Mouse (Mus musculus): ENCODE results near the gene Crip3. TPM values are rescaled to one million over a fixed set of nuclear protein-coding genes. Genes with fewer than 3 reads are reported as not detected.

The Crip3 gene
- total and polyA plus RNA-seq, 3 experiments = not detected

GRCm38 (mm10) chr17:46461347-46461746, 32.6 kb downstream of the Crip3 start:
- Histone ChIP-seq H3K27me3 (ENCODE audit: control insufficient read depth in 1 of 2, insufficient read depth in 2 of 2, low read length in 2 of 2) (peaks cover 0 to 4% of the 10 kb centered on the region in 2 experiments; a peak in 1 of 4 replicates), H3K79me2 (ENCODE audit: control insufficient read depth, insufficient read depth, low read length, poor library complexity) (no peaks in the 10 kb centered on the region), H3K4me3 (ENCODE audit: control insufficient read depth in 1 of 2, insufficient read depth in 1 of 2, low read depth in 2 of 2, low read length in 2 of 2) (no peak overlapping the region), H3K4me1 (ENCODE audit: control insufficient read depth in 1 of 2, insufficient read depth in 2 of 2, low read length in 2 of 2) (no peaks in the 10 kb centered on the region), H3K9me3 (replicated peaks; ENCODE audit: insufficient read depth, low read length) (no peaks in the 10 kb centered on the region), H3K36me3 (ENCODE audit: control insufficient read depth in 1 of 2, insufficient read depth in 2 of 2, low read length in 2 of 2) (no peaks in the 10 kb centered on the region), H3K27ac (ENCODE audit: control insufficient read depth, low read depth, low read length) (no peak overlapping the region), H3K9ac (ENCODE audit: control insufficient read depth, low read depth, low read length, poor library complexity, severe bottlenecking) (no peak overlapping the region)
- no peak for TF ChIP-seq MYC (IDR thresholded peaks at IDR 0.05; ENCODE audit: low read depth, low read length)
- no peak for TF ChIP-seq GABPA (IDR thresholded peaks at IDR 0.05; ENCODE audit: low read depth, low read length)
- TF ChIP-seq POLR2A (IDR thresholded peaks at IDR 0.05; ENCODE audit: control insufficient read depth in 1 of 2, insufficient read depth in 1 of 2, low read depth in 1 of 2, low read length in 2 of 2, poor library complexity in 1 of 2) = no peak
- no peak for TF ChIP-seq USF1 (IDR thresholded peaks at IDR 0.05; ENCODE audit: low read depth, low read length)
- TF ChIP-seq MAX (IDR thresholded peaks at IDR 0.05; ENCODE audit: low read length) = no peak
- TF ChIP-seq BHLHE40 (IDR thresholded peaks at IDR 0.05; ENCODE audit: borderline replicate concordance, low read depth, low read length) = no peak
- TF ChIP-seq ZKSCAN1 (IDR thresholded peaks at IDR 0.05; ENCODE audit: low read depth, low read length) = no peak
- no peak for DNase-seq (ENCODE audit: low read depth, low spot score)

GRCm38 (mm10) chr17:46462226-46462625, 33.5 kb downstream of the Crip3 start:
- TF ChIP-seq ZC3H11A (IDR thresholded peaks at IDR 0.05; ENCODE audit: low read depth, low read length) (no peak), MAFK (IDR thresholded peaks at IDR 0.05; ENCODE audit: borderline replicate concordance, low read depth, low read length) (no peak), NRF1 (IDR thresholded peaks at IDR 0.05; ENCODE audit: insufficient read depth, low read depth, low read length, poor library complexity, severe bottlenecking) (no peak), UBTF (IDR thresholded peaks at IDR 0.05; ENCODE audit: borderline replicate concordance, insufficient read depth, low read depth, low read length) (no peak), MAZ (IDR thresholded peaks at IDR 0.05; ENCODE audit: low read depth, low read length) (no peak), ZNF384 (IDR thresholded peaks at IDR 0.05; ENCODE audit: low read depth, low read length) (no peak), MAX (IDR thresholded peaks at IDR 0.05; ENCODE audit: low read length) (no peak)
- H3K36me3 ChIP-seq (ENCODE audit: control insufficient read depth in 1 of 2, insufficient read depth in 2 of 2, low read length in 2 of 2) = no peaks in the 10 kb centered on the region
- peaks cover 0 to 4% of the 10 kb centered on the region in 2 experiments; a peak in 1 of 4 replicates for H3K27me3 ChIP-seq (ENCODE audit: control insufficient read depth in 1 of 2, insufficient read depth in 2 of 2, low read length in 2 of 2)
- DNase-seq (ENCODE audit: low read depth, low spot score) = no peak
- H3K79me2 ChIP-seq (ENCODE audit: control insufficient read depth, insufficient read depth, low read length, poor library complexity) = no peaks in the 10 kb centered on the region
- H3K9ac ChIP-seq (ENCODE audit: control insufficient read depth, low read depth, low read length, poor library complexity, severe bottlenecking) = no peak overlapping the region
- no peak overlapping the region for H3K4me3 ChIP-seq (ENCODE audit: control insufficient read depth in 1 of 2, insufficient read depth in 1 of 2, low read depth in 2 of 2, low read length in 2 of 2)
- no peak overlapping the region for H3K27ac ChIP-seq (ENCODE audit: control insufficient read depth, low read depth, low read length)
- H3K4me1 ChIP-seq (ENCODE audit: control insufficient read depth in 1 of 2, insufficient read depth in 2 of 2, low read length in 2 of 2) = no peaks in the 10 kb centered on the region
- no peaks in the 10 kb centered on the region for H3K9me3 ChIP-seq (replicated peaks; ENCODE audit: insufficient read depth, low read length)

- H3K27ac ChIP-seq (ENCODE audit: control insufficient read depth, low read depth, low read length) = no peak overlapping the region
- DNase-seq (ENCODE audit: low read depth, low spot score) = no peak
- peaks cover 0 to 4% of the 10 kb centered on the region in 2 experiments; a peak in 1 of 4 replicates for H3K27me3 ChIP-seq (ENCODE audit: control insufficient read depth in 1 of 2, insufficient read depth in 2 of 2, low read length in 2 of 2)
- H3K79me2 ChIP-seq (ENCODE audit: control insufficient read depth, insufficient read depth, low read length, poor library complexity) = no peaks in the 10 kb centered on the region
- H3K4me1 ChIP-seq (ENCODE audit: control insufficient read depth in 1 of 2, insufficient read depth in 2 of 2, low read length in 2 of 2) = no peaks in the 10 kb centered on the region
- no peak for TF ChIP-seq MXI1 (IDR thresholded peaks at IDR 0.05; ENCODE audit: low read depth, low read length)
- TF ChIP-seq CHD1 (IDR thresholded peaks at IDR 0.05; ENCODE audit: low read depth, low read length) = no peak
- TF ChIP-seq ZMIZ1 (IDR thresholded peaks at IDR 0.05; ENCODE audit: low read depth, low read length) = no peak
- no peak overlapping the region for H3K9ac ChIP-seq (ENCODE audit: control insufficient read depth, low read depth, low read length, poor library complexity, severe bottlenecking)
- H3K9me3 ChIP-seq (replicated peaks; ENCODE audit: insufficient read depth, low read length) = no peaks in the 10 kb centered on the region
- no peaks in the 10 kb centered on the region for H3K36me3 ChIP-seq (ENCODE audit: control insufficient read depth in 1 of 2, insufficient read depth in 2 of 2, low read length in 2 of 2)
- H3K4me3 ChIP-seq (ENCODE audit: control insufficient read depth in 1 of 2, insufficient read depth in 1 of 2, low read depth in 2 of 2, low read length in 2 of 2) = no peak overlapping the region
These were observed 39.1 kb downstream of the Crip3 start for GRCm38 (mm10) chr17:46467830-46468229.
